Mouse (Mus musculus): ENCODE measurements around the gene Cdk19.
A peak's percentile ranks its signal among the peaks of the same experiment; 100 is the strongest.
"Not testable (repeated sequence)": the region's sequence is repeated elsewhere in the genome, so short reads cannot be mapped to it uniquely, and the experiment has no call there.

Gene Cdk19

GRCm38 (mm10) chr10:40398842-40399241, 59.5 kb downstream of the Cdk19 start:
- DNase-seq: no peak

- no peak for DNase-seq
These were observed 60.0 kb downstream of the Cdk19 start for GRCm38 (mm10) chr10:40399328-40399727.

GRCm38 (mm10) chr10:40400293-40400692, 60.9 kb downstream of the Cdk19 start:
- peak; percentile 21 to 26 for DNase-seq

GRCm38 (mm10) chr10:40406655-40407054, 67.3 kb downstream of the Cdk19 start:
- DNase-seq: no peak

GRCm38 (mm10) chr10:40409336-40409735, 70.0 kb downstream of the Cdk19 start:
- no peak for DNase-seq

GRCm38 (mm10) chr10:40411370-40411769, 72.0 kb downstream of the Cdk19 start:
- DNase-seq: no peak

GRCm38 (mm10) chr10:40416944-40417343, 77.6 kb downstream of the Cdk19 start:
- DNase-seq: no peak

GRCm38 (mm10) chr10:40419841-40420240, 80.5 kb downstream of the Cdk19 start:
- DNase-seq: peak in 1 of 2 experiments; percentile 51

GRCm38 (mm10) chr10:40420703-40421102, 81.3 kb downstream of the Cdk19 start:
- no peak for DNase-seq

- DNase-seq: no peak
These were observed 82.4 kb downstream of the Cdk19 start for GRCm38 (mm10) chr10:40421724-40422123.

GRCm38 (mm10) chr10:40422696-40423095, 83.3 kb downstream of the Cdk19 start:
- no peak for DNase-seq

- not testable (repeated sequence) for DNase-seq
These were observed 85.1 kb downstream of the Cdk19 start for GRCm38 (mm10) chr10:40424428-40424827.

GRCm38 (mm10) chr10:40425243-40426095, 86.1 kb downstream of the Cdk19 start:
- DNase-seq: no peak

- no peak for DNase-seq
These were observed 86.7 kb downstream of the Cdk19 start for GRCm38 (mm10) chr10:40426096-40426450.

- no peak for DNase-seq
These were observed 89.3 kb downstream of the Cdk19 start for GRCm38 (mm10) chr10:40428633-40429032.

- DNase-seq: no peak
These were observed 89.7 kb downstream of the Cdk19 start for GRCm38 (mm10) chr10:40429081-40429480.

GRCm38 (mm10) chr10:40430209-40430608, 90.8 kb downstream of the Cdk19 start:
- DNase-seq: no peak

GRCm38 (mm10) chr10:40431957-40432356, 92.6 kb downstream of the Cdk19 start:
- no peak for DNase-seq

GRCm38 (mm10) chr10:40432375-40432774, 93.0 kb downstream of the Cdk19 start:
- no peak for DNase-seq

GRCm38 (mm10) chr10:40435402-40435801, 96.0 kb downstream of the Cdk19 start:
- no peak for DNase-seq

- no peak for DNase-seq
These were observed 97.8 kb downstream of the Cdk19 start for GRCm38 (mm10) chr10:40437117-40437516.

- no peak for DNase-seq
These were observed 101.4 kb downstream of the Cdk19 start for GRCm38 (mm10) chr10:40440740-40441139.

GRCm38 (mm10) chr10:40442076-40442475, 102.7 kb downstream of the Cdk19 start:
- no peak for DNase-seq

- peak; percentile 29 to 35 for DNase-seq
These were observed 104.0 kb downstream of the Cdk19 start for GRCm38 (mm10) chr10:40443371-40443770.

- DNase-seq: no peak
These were observed 104.5 kb downstream of the Cdk19 start for GRCm38 (mm10) chr10:40443806-40444357.

All from B cell, adult 2 months (primary cell).